Mouse (Mus musculus) liver, embryonic 16.5 days (tissue): ENCODE data around the gene Lypd1. TPM values are rescaled to one million over a fixed set of nuclear protein-coding genes. Genes with fewer than 3 reads are reported as not detected.
A peak's percentile ranks its signal among the peaks of the same experiment; 100 is the strongest.

Source experiments
- ATAC-seq: fragments of 200-750 bp; cut with Nextera tagmentation; 2 replicates; pipeline ENCODE4 v1.8.0; 2017; ENCODE audit warnings: low read depth, mild to moderate bottlenecking, moderate number of reproducible peaks, moderate library complexity
- H3K27ac ChIP-seq: fragments of 300-500 bp; sonication (generic); 2 replicates; pipeline ENCODE4 v1.5.1; 2014; ENCODE audit warnings: mild to moderate bottlenecking, low read length
- H3K27me3 ChIP-seq: fragments of 300-500 bp; sonication (generic); 2 replicates; pipeline ENCODE4 v1.6.1; 2014; ENCODE audit warnings: low read depth, low read length, mixed read lengths; ENCODE audit not compliant: control insufficient read depth, insufficient read depth
- H3K36me3 ChIP-seq: fragments of 300-500 bp; sonication (generic); 2 replicates; pipeline ENCODE4 v1.6.1; 2014; ENCODE audit warnings: mild to moderate bottlenecking; ENCODE audit not compliant: control insufficient read depth, insufficient read depth
- H3K4me1 ChIP-seq: fragments of 300-500 bp; sonication (generic); 2 replicates; pipeline ENCODE4 v1.6.1; 2014; ENCODE audit warnings: low read depth, low read length, mixed read lengths; ENCODE audit not compliant: control insufficient read depth
- H3K4me2 ChIP-seq: fragments of 300-500 bp; sonication (generic); 2 replicates; pipeline ENCODE4 v1.6.1; 2014; ENCODE audit warnings: low read depth, low read length, mixed read lengths
- H3K4me3 ChIP-seq: fragments of 300-500 bp; sonication (generic); 2 replicates; pipeline ENCODE4 v1.5.1; 2014; ENCODE audit warnings: low read depth, mild to moderate bottlenecking, low read length
- H3K9ac ChIP-seq: fragments of 300-500 bp; sonication (generic); 2 replicates; pipeline ENCODE4 v1.6.1; 2014; ENCODE audit warnings: low read depth, low read length
- H3K9me3 ChIP-seq: fragments of 300-500 bp; sonication (generic); replicated peaks from 2 replicates; pipeline ENCODE4 v1.6.1; 2016; ENCODE audit warnings: low read length; ENCODE audit not compliant: control insufficient read depth
- WGBS: fragments of 180-500 bp; shearing (Covaris S2); extraction: QIAGEN DNeasy Blood & Tissue Kit; methylation state at CpG from one replicate; pipeline ENCODE4 v1.1.7; 2014; ENCODE audit not compliant: insufficient replicate concordance; 5-methylcytosine and 5-hydroxymethylcytosine counted together
- polyA plus RNA-seq: library from polyadenylated mRNA; unstranded; fragments of >200 nt; fragmentation: Nextera tagmentation; extraction: Ambion mirVana; gene quantifications from 2 replicates; pipeline ENCODE4 v1.2.1, GENCODE M21; 2015

Lypd1 gene
- 0.54 and 0.80 TPM in 2 replicates for polyA plus RNA-seq

DNA sequence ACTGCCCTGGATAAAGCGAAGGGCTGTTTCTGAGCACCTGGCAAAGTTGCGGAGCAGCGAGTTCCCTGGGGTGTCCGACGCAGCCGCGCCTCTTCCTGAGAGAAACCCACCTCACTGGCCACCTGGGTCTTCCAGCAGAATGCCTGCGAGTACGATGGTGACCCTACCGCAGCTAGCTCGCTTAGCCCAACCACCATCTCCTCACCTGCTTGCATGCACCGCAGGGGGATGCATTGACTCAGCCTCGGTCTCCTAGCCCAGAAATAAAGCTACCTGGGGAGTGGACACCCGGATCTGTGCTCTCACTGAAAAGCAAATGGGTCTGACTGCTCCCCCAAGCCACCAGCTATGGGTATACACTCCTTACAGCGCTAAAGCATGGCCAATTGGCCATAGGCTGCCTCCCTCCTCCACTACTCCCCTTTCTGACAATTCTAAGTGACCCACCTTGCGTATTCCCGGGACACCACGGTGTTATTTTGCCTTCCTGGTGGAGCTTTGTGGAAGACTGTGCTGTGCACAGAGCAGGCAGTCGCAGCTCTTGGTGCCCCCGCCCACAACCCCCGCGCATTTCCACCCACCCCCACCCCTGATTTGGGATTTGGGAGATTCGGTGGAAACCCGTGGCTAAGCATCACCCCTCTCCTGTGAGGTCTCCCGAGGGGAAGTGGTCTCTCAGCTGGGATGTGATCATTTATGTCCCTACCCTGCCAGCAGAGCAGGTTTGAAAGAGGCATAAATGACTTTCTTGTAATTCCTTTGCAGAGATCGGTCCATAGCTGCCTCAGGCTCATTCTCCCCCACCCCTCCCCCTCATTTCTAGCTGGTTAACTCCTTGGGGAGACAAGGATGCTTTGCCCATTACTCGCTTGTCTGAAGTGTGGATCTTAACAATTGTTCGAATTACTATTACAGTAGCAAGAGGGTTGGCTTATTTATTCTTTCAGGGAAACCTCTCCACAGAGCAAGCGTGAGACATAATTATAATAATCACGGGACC is at the start of gene Lypd1:
Lypd1 (minus strand) TSS at position 501 of the 1,000 bp plus-strand sequence.
- Histone ChIP-seq H3K4me3 (peak within 1 kb of the TSS; percentile 47), H3K27ac (no peak within 1 kb of the TSS), H3K9ac (no peak within 1 kb of the TSS), H3K4me2 (peak within 1 kb of the TSS; percentile 64), H3K4me1 (no peaks in the 10 kb centered on the region; the same call in 1 of the 2 replicates), H3K9me3 (no peaks in the 10 kb centered on the region), H3K27me3 (peaks cover 33% of the 10 kb centered on the region), H3K36me3 (no peaks in the 10 kb centered on the region)
- WGBS: 7% methylated on average over 30 of the region's 30 CpGs
- ATAC-seq: no peak

DNA sequence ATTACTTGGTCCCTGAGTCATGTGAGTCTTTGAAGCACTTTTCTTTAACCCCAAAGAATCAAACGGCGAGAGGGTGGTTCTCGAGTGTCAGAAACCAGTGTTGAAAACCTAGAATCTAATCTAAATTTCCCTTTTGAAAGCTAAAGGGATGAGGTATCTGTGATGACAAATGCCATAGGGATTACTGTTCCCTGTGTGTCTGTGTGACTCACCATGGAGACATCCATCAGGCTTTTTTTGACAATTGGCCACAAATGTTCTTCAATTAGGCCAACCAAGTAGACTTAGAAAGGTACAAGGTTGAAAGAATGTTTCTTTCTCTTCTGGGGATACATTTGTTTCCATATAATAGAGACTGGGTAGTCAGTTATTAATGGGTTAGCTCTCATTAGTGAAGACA is 38.1 kb upstream of the Lypd1 start:
- H3K9ac ChIP-seq: no peak overlapping the region
- WGBS: 62% methylated on average over 3 of the region's 3 CpGs

DNA sequence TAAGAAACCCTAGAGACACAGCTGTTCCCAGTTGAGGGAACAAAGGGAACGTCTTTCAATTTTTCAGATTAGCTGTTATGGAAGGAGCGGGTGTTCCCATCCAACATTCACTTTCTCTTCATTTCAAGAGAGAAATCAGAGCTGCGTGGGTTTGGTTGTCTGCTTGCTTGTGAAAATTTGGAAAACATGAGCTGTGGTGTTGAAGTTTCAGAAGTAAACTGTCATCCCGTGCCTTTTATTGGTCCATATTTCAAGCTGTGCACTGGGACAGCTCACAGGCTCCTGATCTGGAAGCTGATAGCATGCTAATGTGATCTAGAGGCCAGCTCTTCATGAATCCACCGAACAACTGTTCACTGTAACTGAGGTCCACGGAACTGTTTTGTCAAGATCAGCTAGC is 36.2 kb upstream of the Lypd1 start:
- H3K4me3 ChIP-seq: no peak overlapping the region
- no peak overlapping the region for H3K4me2 ChIP-seq
- no peaks in the 10 kb centered on the region for H3K36me3 ChIP-seq
- WGBS: 61% methylated on average over 6 of the region's 6 CpGs
- H3K9me3 ChIP-seq: no peaks in the 10 kb centered on the region
- no peaks in the 10 kb centered on the region for H3K27me3 ChIP-seq
- no peak overlapping the region for H3K9ac ChIP-seq
- no peaks in the 10 kb centered on the region for H3K4me1 ChIP-seq
- H3K27ac ChIP-seq: no peak overlapping the region
- ATAC-seq: no peak

More for the DNA sequence above, 38.1 kb upstream of the Lypd1 start:
- ATAC-seq: no peak
- no peaks in the 10 kb centered on the region for H3K9me3 ChIP-seq
- no peak overlapping the region for H3K27ac ChIP-seq
- H3K4me2 ChIP-seq: no peak overlapping the region
- no peak overlapping the region for H3K4me3 ChIP-seq
- H3K4me1 ChIP-seq: no peaks in the 10 kb centered on the region
- H3K36me3 ChIP-seq: no peaks in the 10 kb centered on the region
- H3K27me3 ChIP-seq: no peaks in the 10 kb centered on the region

DNA sequence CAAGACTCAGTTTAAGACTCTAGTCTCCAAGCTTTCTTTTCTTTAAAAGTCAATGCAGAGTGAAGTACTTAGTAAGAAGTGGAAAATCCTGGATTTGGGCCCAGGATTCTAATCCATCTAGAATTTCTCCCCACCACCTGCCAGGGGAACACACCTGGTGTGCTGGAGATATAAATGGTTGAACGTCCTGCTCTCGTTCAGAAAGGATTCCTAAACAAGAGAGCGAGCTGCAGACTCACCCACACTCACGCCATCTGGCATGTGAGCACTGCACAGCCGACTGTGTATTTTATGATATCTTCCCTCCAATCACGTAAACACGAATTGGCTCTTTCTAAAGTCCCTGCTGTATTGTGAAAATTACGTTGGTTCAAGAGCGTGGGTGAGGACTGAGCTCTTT is 32.2 kb upstream of the Lypd1 start:
- Histone ChIP-seq H3K9me3 (no peaks in the 10 kb centered on the region), H3K27ac (no peak overlapping the region), H3K4me3 (no peak overlapping the region), H3K9ac (no peak overlapping the region), H3K4me2 (no peak overlapping the region), H3K4me1 (no peaks in the 10 kb centered on the region), H3K27me3 (no peaks in the 10 kb centered on the region), H3K36me3 (no peaks in the 10 kb centered on the region)
- no peak for ATAC-seq
- 64% methylated on average over 9 of the region's 9 CpGs for WGBS

DNA sequence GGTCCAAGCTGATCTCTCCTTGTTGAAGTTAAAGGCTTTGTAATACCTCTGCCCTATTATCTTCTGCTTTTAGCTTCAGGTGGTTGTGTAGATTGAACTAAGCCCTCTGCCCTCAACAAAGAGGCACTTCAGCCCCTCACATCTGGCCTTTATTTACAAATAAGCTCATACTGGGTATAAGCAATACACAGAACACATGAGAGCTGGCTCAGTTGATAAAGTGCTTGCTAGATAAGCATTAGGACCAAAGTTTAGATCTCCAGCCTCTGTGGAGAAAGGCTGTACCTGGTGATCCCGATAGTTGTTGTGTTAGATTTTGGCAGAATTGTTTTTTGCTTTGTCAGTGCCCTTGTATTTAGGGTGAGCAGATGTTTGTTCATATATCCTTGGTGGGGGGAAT is 30.4 kb upstream of the Lypd1 start:
- Histone ChIP-seq H3K27ac (no peak overlapping the region), H3K9me3 (no peaks in the 10 kb centered on the region), H3K36me3 (no peaks in the 10 kb centered on the region), H3K4me3 (no peak overlapping the region), H3K27me3 (no peaks in the 10 kb centered on the region), H3K9ac (no peak overlapping the region), H3K4me1 (no peaks in the 10 kb centered on the region), H3K4me2 (no peak overlapping the region)
- WGBS: 61% methylated on average over 1 of the region's 1 CpGs
- ATAC-seq: no peak

DNA sequence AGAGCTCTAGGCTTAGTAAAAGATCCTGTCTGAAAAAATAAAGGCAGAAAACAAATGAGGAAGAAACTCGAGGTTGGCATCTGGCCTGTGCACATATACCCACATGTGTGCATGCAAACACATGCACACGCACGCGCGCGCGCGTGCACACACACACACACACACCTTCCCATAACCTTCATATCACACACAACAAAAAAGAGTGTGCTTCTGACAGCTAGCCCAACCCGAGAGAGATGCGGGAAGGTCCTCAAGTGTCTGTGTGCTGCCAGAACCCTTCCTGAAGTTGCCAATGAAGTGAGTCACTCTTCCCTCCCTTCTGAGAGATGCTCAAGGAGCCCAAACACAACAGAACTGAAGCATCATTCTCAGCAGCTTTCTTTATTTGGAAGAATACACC is 12.6 kb upstream of the Lypd1 start:
- H3K4me2 ChIP-seq: no peak overlapping the region
- H3K4me3 ChIP-seq: no peak overlapping the region
- H3K27ac ChIP-seq: no peak overlapping the region
- H3K4me1 ChIP-seq: no peaks in the 10 kb centered on the region
- no peaks in the 10 kb centered on the region for H3K9me3 ChIP-seq
- ATAC-seq: no peak
- H3K27me3 ChIP-seq: no peaks in the 10 kb centered on the region
- no peaks in the 10 kb centered on the region for H3K36me3 ChIP-seq
- no peak overlapping the region for H3K9ac ChIP-seq
- 80% methylated on average over 10 of the region's 10 CpGs for WGBS

DNA sequence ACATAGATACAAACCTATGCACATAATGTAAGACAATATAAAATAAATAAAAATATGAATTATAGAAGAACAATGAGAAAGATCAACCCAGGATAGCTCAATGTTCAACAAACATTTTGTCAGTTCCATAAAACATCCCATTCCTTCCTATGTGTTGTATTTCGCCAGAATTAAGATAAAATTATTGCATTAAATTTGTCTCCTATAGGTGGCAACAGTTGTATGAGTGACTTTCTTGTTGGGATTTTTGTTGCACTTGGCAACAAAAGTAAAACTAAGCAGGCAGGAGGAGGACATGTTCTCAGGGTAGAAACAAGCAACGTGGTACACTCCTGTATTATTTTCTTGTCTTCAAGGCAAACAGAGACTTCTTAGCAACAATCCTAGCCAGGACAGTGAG is 10.2 kb upstream of the Lypd1 start:
- H3K36me3 ChIP-seq: no peaks in the 10 kb centered on the region
- H3K9ac ChIP-seq: no peak overlapping the region
- no peaks in the 10 kb centered on the region for H3K4me1 ChIP-seq
- WGBS: 52% methylated on average over 2 of the region's 2 CpGs
- no peak overlapping the region for H3K4me3 ChIP-seq
- H3K4me2 ChIP-seq: no peak overlapping the region
- ATAC-seq: no peak
- no peaks in the 10 kb centered on the region for H3K9me3 ChIP-seq
- H3K27ac ChIP-seq: no peak overlapping the region
- no peaks in the 10 kb centered on the region for H3K27me3 ChIP-seq

DNA sequence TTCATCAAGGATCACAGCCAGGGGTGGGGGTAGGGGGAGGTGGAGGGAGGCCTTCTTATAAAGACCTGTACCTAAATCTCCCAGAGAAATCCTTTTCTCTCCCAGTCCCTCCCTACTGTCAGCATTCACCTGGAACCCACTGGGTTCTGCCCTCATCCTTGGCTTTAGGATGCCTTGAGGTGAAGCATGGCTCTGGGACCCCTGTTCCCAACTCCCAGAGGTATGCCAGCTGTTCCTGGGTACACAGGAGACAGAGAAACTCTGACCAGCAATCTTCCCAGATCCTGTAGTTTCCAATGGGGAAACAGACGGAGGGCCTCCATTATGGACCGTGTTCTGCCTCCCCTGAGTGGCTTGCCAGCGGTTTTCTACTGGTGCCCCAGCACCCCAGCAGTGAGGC is 7.8 kb upstream of the Lypd1 start:
- Histone ChIP-seq H3K27me3 (no peaks in the 10 kb centered on the region), H3K36me3 (no peaks in the 10 kb centered on the region), H3K9me3 (no peaks in the 10 kb centered on the region), H3K4me3 (no peak overlapping the region), H3K27ac (no peak overlapping the region), H3K4me2 (no peak overlapping the region), H3K4me1 (no peaks in the 10 kb centered on the region), H3K9ac (no peak overlapping the region)
- 48% methylated on average over 3 of the region's 3 CpGs for WGBS
- ATAC-seq: no peak

DNA sequence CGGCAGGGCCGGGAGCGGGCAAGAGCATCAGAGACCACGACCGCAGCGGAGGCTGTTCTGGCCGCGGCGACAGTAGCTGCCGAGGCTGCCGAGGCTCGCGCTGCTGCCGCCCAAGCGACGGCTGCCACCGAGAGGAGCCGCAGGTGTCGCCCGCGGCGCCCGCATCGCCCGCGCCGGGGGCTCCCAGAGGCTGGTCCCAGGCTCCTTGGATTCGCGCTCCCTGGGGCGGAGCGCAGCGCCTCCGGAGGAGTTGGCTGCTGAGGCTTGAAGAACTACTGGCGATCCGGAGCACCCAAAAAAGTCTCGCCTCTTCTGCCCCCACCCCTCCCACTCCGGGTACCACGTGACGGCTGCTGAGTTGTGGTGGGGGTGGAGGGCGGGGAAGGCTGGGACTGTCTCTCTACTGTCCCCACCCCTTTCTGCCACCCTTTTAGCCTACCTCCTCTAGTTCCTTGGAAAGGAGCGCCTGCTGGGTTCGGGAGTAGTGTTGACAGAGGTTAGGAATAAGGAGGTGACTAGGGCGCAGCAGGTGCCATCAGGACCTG is 928 bp downstream of the Lypd1 start:
- under 1% methylated on average over 40 of the region's 43 CpGs for WGBS
- Histone ChIP-seq H3K4me3 (peak overlapping the region; percentile 47), H3K27ac (no peak overlapping the region), H3K27me3 (peaks cover 33% of the 10 kb centered on the region), H3K9me3 (no peaks in the 10 kb centered on the region), H3K9ac (no peak overlapping the region), H3K36me3 (no peaks in the 10 kb centered on the region), H3K4me2 (peak overlapping the region; percentile 64), H3K4me1 (no peaks in the 10 kb centered on the region; the same call in 1 of the 2 replicates)
- ATAC-seq: no peak
